Mouse (Mus musculus) left cerebral cortex, postnatal 4 days (tissue): Measurements from ENCODE around the gene Nanog. TPM values are rescaled to one million over a fixed set of nuclear protein-coding genes. Genes with fewer than 3 reads are reported as not detected.
"Not testable (repeated sequence)": the region's sequence is repeated elsewhere in the genome, so short reads cannot be mapped to it uniquely, and the experiment has no call there.

Source experiments
- DNase-seq: peaks from one replicate; pipeline ENCODE4 v3.0.0-alpha.2; 2022
- intact Hi-C: fragments of 180-260 bp; cut with DNase I; formaldehyde crosslinking; loops from one replicate; pipeline ENCODE4 v1.15.1; 2025
- total RNA-seq, 2 experiments: library from RNA; stranded (reverse); gene quantifications; 2 replicates each; pipeline ENCODE4 v1.2.3; 2021

The Nanog gene
- not detected for total RNA-seq

- DNase-seq: no peak
- intact Hi-C loops: no loop called here
These were observed at the start of gene Nanog for GRCm38 (mm10) chr6:122707036-122707800. Gene Nanog, plus strand, starts transcription at chr6:122707489.

GRCm38 (mm10) chr6:122657630-122658029, 49.7 kb upstream of the Nanog start:
- DNase-seq: no peak
- intact Hi-C loops: no loop called here

- DNase-seq: no peak
- intact Hi-C loops: no loop called here
These were observed 47.7 kb upstream of the Nanog start for GRCm38 (mm10) chr6:122659567-122659966.

GRCm38 (mm10) chr6:122660601-122661379, 46.5 kb upstream of the Nanog start:
- intact Hi-C loops: loop anchor here (10.0 kb wide), 2 partner anchors 124 to 214 kb away; partner anchors contain the start of gene Necap1
- peak; percentile 39 for DNase-seq

GRCm38 (mm10) chr6:122662551-122663264, 44.6 kb upstream of the Nanog start:
- intact Hi-C loops: loop anchor here (10.0 kb wide), 2 partner anchors 122 to 212 kb away; partner anchors contain the start of gene Necap1
- peak; percentile 28 for DNase-seq

GRCm38 (mm10) chr6:122663596-122664206, 43.6 kb upstream of the Nanog start:
- intact Hi-C loops: loop anchor here (10.0 kb wide), 2 partner anchors 121 to 211 kb away; partner anchors contain the start of gene Necap1

GRCm38 (mm10) chr6:122665866-122666265, 41.4 kb upstream of the Nanog start:
- intact Hi-C loops: loop anchor here (5.0 to 10.0 kb wide), 3 partner anchors 51 to 209 kb away; partner anchors contain the start of gene Necap1
- peak; percentile 35 for DNase-seq

More at GRCm38 (mm10) chr6:122663596-122664206, 43.6 kb upstream of the Nanog start:
- no peak for DNase-seq

GRCm38 (mm10) chr6:122667715-122668114, 39.6 kb upstream of the Nanog start:
- intact Hi-C loops: loop anchor here (5.0 to 10.0 kb wide), 3 partner anchors 50 to 207 kb away; partner anchors contain the start of gene Necap1
- DNase-seq: no peak

- no peak for DNase-seq
- intact Hi-C loops: loop anchor here (5.0 to 10.0 kb wide), 3 partner anchors 48 to 206 kb away; partner anchors contain the start of gene Necap1
These were observed 38.5 kb upstream of the Nanog start for GRCm38 (mm10) chr6:122668823-122669222.

- peak; percentile 99 for DNase-seq
- intact Hi-C loops: loop anchor here (5.0 to 10.0 kb wide), 3 partner anchors 48 to 205 kb away; partner anchors contain the start of gene Necap1
These were observed 37.7 kb upstream of the Nanog start for GRCm38 (mm10) chr6:122669406-122670200.

- intact Hi-C loops: no loop called here
- DNase-seq: peak; percentile 35
These were observed 37.1 kb upstream of the Nanog start for GRCm38 (mm10) chr6:122670201-122670551.

GRCm38 (mm10) chr6:122670841-122671240, 36.4 kb upstream of the Nanog start:
- intact Hi-C loops: no loop called here
- no peak for DNase-seq

- DNase-seq: no peak
- intact Hi-C loops: no loop called here
These were observed 34.5 kb upstream of the Nanog start for GRCm38 (mm10) chr6:122672746-122673145.

GRCm38 (mm10) chr6:122682646-122683045, 24.6 kb upstream of the Nanog start:
- peak; percentile 28 for DNase-seq
- intact Hi-C loops: no loop called here

GRCm38 (mm10) chr6:122686709-122687108, 20.6 kb upstream of the Nanog start:
- intact Hi-C loops: no loop called here
- DNase-seq: no peak

- intact Hi-C loops: no loop called here
- DNase-seq: no peak
These were observed 17.8 kb upstream of the Nanog start for GRCm38 (mm10) chr6:122689411-122690055.

GRCm38 (mm10) chr6:122690082-122690481, 17.2 kb upstream of the Nanog start:
- DNase-seq: no peak
- intact Hi-C loops: no loop called here

GRCm38 (mm10) chr6:122695398-122695797, 11.9 kb upstream of the Nanog start:
- intact Hi-C loops: no loop called here
- no peak for DNase-seq

- intact Hi-C loops, DNase-seq: not testable (repeated sequence)
These were observed 7.7 kb upstream of the Nanog start for GRCm38 (mm10) chr6:122699628-122700027.
